Mouse (Mus musculus) brain, embryonic 14.5 days (tissue): ENCODE results near the gene Adamts14.

Source experiments
- CTCF ChIP-seq: fragments of 200-500 bp; IDR thresholded peaks from 2 replicates; pipeline ENCODE4 v1.5.1; 2012; ENCODE audit warnings: inconsistent platforms, mild to moderate bottlenecking, moderate library complexity, borderline replicate concordance; ENCODE audit not compliant: insufficient read depth, insufficient read length; ENCODE audit errors: extremely low read depth
- POLR2A ChIP-seq: fragments of 200-500 bp; IDR thresholded peaks from 2 replicates; pipeline ENCODE4 v1.6.1; 2012; ENCODE audit warnings: mild to moderate bottlenecking, inconsistent platforms, borderline replicate concordance; ENCODE audit not compliant: poor library complexity, insufficient read depth, insufficient read length, severe bottlenecking; ENCODE audit errors: extremely low read depth

- TF ChIP-seq CTCF (no peak), POLR2A (no peak)
Observed at GRCm38 (mm10) chr10:61167333-61168096, 105.7 kb downstream of the Adamts14 start.
